Mouse (Mus musculus) embryonic facial prominence, embryonic 12.5 days (tissue): ENCODE data around the gene Swap70. TPM values are rescaled to one million over a fixed set of nuclear protein-coding genes. Genes with fewer than 3 reads are reported as not detected.
A peak's percentile ranks its signal among the peaks of the same experiment; 100 is the strongest.

Source experiments
- ATAC-seq: fragments of 200-750 bp; cut with Nextera tagmentation; 2 replicates; pipeline ENCODE4 v1.8.0; 2017; ENCODE audit not compliant: insufficient number of reproducible peaks, insufficient read depth, low FRiP score, low TSS enrichment
- H3K27ac ChIP-seq: fragments of 300-500 bp; sonication (generic); 2 replicates; pipeline ENCODE4 v1.5.1; 2016; ENCODE audit warnings: mild to moderate bottlenecking
- H3K27me3 ChIP-seq: fragments of 300-500 bp; sonication (generic); 2 replicates; pipeline ENCODE4 v1.6.1; 2016; ENCODE audit warnings: mild to moderate bottlenecking, moderate library complexity
- H3K36me3 ChIP-seq: fragments of 300-500 bp; sonication (generic); 2 replicates; pipeline ENCODE4 v1.6.1; 2016; ENCODE audit warnings: mild to moderate bottlenecking
- H3K4me1 ChIP-seq: fragments of 300-500 bp; sonication (generic); 2 replicates; pipeline ENCODE4 v1.6.1; 2016
- H3K4me2 ChIP-seq: fragments of 300-500 bp; sonication (generic); replicated peaks from 2 replicates; pipeline ENCODE4 v1.6.1; 2016; ENCODE audit warnings: mild to moderate bottlenecking, moderate library complexity
- H3K4me3 ChIP-seq: fragments of 300-500 bp; sonication (generic); 2 replicates; pipeline ENCODE4 v1.5.1; 2016; ENCODE audit warnings: mild to moderate bottlenecking
- H3K9ac ChIP-seq: fragments of 300-500 bp; sonication (generic); 2 replicates; pipeline ENCODE4 v1.6.1; 2016; ENCODE audit warnings: mild to moderate bottlenecking, moderate library complexity
- H3K9me3 ChIP-seq: fragments of 300-500 bp; sonication (generic); 2 replicates; pipeline ENCODE4 v1.6.1; 2016; ENCODE audit warnings: mild to moderate bottlenecking, moderate library complexity
- WGBS: fragments of 180-500 bp; shearing (Covaris S2); methylation state at CpG from one replicate; pipeline ENCODE4 v1.1.7; 2016; 5-methylcytosine and 5-hydroxymethylcytosine counted together
- polyA plus RNA-seq: library from polyadenylated mRNA; unstranded; fragments of >200 nt; fragmentation: Nextera tagmentation; extraction: Ambion mirVana; gene quantifications from 2 replicates; pipeline ENCODE4 v1.2.1, GENCODE M21; 2016

Swap70 gene
- polyA plus RNA-seq, 1 experiment from 2014 or later: 34.4 TPM

DNA sequence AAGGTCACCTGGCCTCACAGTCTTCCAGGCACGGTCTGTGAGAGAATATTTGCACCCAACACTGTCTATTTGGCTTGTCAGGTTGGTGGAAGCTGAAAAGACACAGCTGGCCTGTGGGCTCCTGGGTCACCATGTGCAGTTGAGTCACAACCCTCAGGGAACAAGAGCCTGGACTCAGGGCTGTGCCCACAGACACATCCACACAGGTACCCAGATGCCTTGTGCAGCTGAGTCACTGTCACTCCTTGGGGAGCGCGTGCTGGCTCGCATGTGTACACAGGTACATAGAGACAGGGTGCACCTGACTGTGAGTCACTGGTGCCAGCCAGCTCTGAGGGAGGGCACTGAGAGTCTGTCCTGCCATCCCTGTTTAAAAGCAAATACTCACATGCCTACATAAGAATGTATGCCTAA lies 66.7 kb downstream of the Swap70 start:
- no peak overlapping the region for H3K4me2 ChIP-seq
- H3K9ac ChIP-seq: no peak overlapping the region; the same call in 1 of the 2 replicates
- no peak for ATAC-seq
- H3K4me3 ChIP-seq: no peak overlapping the region
- H3K9me3 ChIP-seq: no peaks in the 10 kb centered on the region
- WGBS: 89% methylated on average over 4 of the region's 4 CpGs
- H3K36me3 ChIP-seq: no peaks in the 10 kb centered on the region
- H3K27me3 ChIP-seq: no peaks in the 10 kb centered on the region
- peaks cover 5% of the 10 kb centered on the region; the same call in 1 of the 2 replicates for H3K4me1 ChIP-seq
- no peak overlapping the region for H3K27ac ChIP-seq

DNA sequence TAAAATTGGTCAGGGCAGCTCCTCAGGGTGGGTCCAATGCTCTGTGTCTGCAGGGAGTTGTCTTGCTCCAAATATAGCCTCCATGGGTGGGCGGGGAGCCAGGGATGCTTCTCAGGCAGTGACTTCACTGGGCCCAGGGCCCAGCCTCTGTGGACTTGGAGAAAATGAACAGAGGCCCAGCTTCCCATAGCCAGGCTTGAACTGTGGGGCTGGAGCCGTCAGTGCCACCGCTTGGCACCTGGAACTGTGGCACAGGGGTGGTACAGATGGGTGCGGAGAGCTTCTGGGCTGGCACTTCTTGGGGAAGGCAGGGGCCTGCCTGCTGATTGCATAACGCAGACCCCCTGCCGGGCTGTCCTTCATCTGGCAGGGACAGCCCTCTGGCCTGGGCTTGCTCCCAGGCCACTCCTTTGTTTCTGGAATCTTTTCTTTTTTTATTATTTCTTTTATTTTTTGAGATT lies 67.2 kb downstream of the Swap70 start:
- no peak for ATAC-seq
- H3K36me3 ChIP-seq: no peaks in the 10 kb centered on the region
- no peak overlapping the region; the same call in 1 of the 2 replicates for H3K9ac ChIP-seq
- H3K4me2 ChIP-seq: no peak overlapping the region
- no peaks in the 10 kb centered on the region for H3K27me3 ChIP-seq
- H3K27ac ChIP-seq: no peak overlapping the region
- H3K4me1 ChIP-seq: peaks cover 5% of the 10 kb centered on the region; the same call in 1 of the 2 replicates
- no peaks in the 10 kb centered on the region for H3K9me3 ChIP-seq
- WGBS: 81% methylated on average over 6 of the region's 6 CpGs
- no peak overlapping the region for H3K4me3 ChIP-seq

DNA sequence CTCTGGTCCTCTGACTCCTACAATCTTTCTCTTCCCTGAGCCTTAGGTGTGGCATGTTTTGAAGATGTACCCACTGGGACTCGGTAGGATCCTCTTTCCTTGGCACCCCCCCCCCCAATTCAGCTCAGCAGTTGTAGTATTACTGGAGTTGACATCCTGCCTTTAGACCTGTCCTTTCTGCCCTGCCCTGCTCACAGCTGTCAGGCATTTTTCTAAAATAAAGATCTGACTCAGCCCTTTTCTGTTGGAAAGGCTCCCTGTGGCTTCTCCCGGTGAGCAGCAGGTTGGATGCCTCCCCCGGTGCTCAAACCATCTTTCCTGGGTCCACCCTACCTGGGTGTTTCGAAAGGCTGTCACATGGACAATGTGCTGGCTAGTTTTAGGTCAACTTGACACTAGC lies 68.1 kb downstream of the Swap70 start:
- Histone ChIP-seq H3K4me2 (no peak overlapping the region), H3K9me3 (no peaks in the 10 kb centered on the region), H3K4me3 (no peak overlapping the region), H3K4me1 (peaks cover 5% of the 10 kb centered on the region; the same call in 1 of the 2 replicates), H3K36me3 (no peaks in the 10 kb centered on the region), H3K27me3 (no peaks in the 10 kb centered on the region), H3K27ac (no peak overlapping the region), H3K9ac (no peak overlapping the region)
- ATAC-seq: no peak
- WGBS: 65% methylated on average over 4 of the region's 4 CpGs

DNA sequence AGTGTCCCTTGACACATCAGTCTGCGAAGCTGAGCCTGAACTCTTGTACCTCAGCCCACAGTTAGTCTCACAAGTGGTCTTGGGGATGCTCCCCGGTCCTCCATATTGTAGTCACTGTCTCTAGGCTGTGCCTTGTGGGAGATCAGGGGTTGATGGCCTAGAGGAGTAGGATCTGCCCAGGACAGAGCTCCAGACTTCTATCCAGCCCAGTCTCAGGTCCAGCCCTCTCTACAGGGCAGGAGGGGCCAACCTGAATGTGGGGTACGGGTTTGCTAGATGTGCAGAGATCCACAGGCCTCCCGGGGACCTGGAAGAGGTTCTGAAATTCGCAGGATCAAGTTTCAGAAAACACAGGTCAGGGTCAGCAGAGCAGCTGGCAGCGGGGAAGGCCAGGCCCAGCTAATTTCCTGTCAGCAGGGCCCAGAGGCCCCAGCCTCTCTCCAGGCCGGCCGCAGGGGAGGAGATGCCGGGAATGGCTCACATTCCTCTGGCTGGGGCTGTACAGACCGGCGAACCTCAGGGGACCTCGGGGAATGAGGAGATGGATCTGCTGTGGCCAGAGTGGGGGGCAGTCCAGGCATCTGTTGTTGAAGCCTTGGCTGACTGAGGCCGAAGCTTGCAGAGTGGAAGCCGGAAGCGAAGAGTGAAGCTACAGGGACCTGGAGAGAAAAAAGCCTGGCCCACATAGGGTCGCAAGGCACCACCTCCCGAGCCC lies 75.5 kb downstream of the Swap70 start:
- H3K27ac ChIP-seq: peak overlapping the region; percentile 84
- WGBS: 13% methylated on average over 17 of the region's 17 CpGs
- no peaks in the 10 kb centered on the region for H3K36me3 ChIP-seq
- no peak overlapping the region for H3K4me3 ChIP-seq
- peak; percentile 89 for ATAC-seq
- 0 out of 2 replicates have a peak overlapping the region, but pooled peaks have one; percentile 14 for H3K4me2 ChIP-seq
- H3K4me1 ChIP-seq: peaks cover 24% of the 10 kb centered on the region
- no peaks in the 10 kb centered on the region for H3K27me3 ChIP-seq
- H3K9ac ChIP-seq: no peak overlapping the region
- H3K9me3 ChIP-seq: no peaks in the 10 kb centered on the region

DNA sequence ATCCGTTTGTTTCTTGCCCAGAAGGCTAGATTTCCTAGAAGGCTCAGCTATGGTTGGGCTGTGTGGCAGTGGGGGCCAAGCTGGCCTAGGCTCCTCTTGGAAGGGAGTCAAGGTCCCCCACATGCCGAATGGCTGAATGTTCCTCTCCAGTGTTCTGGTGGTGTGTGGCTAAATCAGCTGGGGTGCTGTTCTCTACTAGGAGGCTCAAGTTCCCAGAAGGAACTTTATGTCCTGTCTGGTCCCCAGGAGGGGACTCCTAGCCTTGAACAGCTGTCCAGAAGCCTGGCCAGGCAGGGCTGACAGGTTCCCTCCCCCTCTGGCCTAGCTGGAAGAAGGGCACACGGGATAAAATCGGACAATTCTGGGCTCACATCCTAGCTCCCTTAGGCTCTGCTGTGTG lies 76.1 kb downstream of the Swap70 start:
- peaks cover 24% of the 10 kb centered on the region for H3K4me1 ChIP-seq
- H3K9me3 ChIP-seq: no peaks in the 10 kb centered on the region
- 28% methylated on average over 4 of the region's 4 CpGs for WGBS
- H3K9ac ChIP-seq: no peak overlapping the region
- no peaks in the 10 kb centered on the region for H3K27me3 ChIP-seq
- peak; percentile 10; the same call in 1 of the 2 replicates for ATAC-seq
- H3K36me3 ChIP-seq: no peaks in the 10 kb centered on the region
- H3K27ac ChIP-seq: peak overlapping the region; percentile 84
- no peak overlapping the region for H3K4me3 ChIP-seq
- H3K4me2 ChIP-seq: no peak overlapping the region

DNA sequence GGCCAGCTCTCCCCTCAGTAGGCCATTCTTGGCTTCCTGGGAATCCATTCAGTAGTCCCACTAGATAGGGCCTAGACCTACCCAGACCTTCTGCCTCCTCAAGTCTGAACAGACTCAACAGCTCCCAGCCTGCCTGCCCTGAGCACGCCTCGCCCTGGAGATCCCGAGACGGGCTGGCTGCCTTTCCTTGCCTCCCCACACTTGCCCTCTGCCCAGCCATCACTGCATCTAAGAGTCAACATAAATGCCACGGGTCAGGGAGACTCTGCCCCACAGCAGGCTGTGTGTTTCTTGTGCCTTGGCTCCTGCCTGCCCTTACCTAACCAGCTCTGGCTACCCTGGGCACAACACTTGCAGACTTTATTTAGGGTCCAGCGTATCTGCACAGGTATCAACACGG lies 76.6 kb downstream of the Swap70 start:
- peaks cover 24% of the 10 kb centered on the region for H3K4me1 ChIP-seq
- ATAC-seq: no peak
- H3K4me3 ChIP-seq: no peak overlapping the region
- H3K27me3 ChIP-seq: no peaks in the 10 kb centered on the region
- 73% methylated on average over 7 of the region's 7 CpGs for WGBS
- no peak overlapping the region for H3K9ac ChIP-seq
- no peaks in the 10 kb centered on the region for H3K9me3 ChIP-seq
- H3K27ac ChIP-seq: peak overlapping the region; percentile 84
- H3K4me2 ChIP-seq: no peak overlapping the region
- no peaks in the 10 kb centered on the region for H3K36me3 ChIP-seq

DNA sequence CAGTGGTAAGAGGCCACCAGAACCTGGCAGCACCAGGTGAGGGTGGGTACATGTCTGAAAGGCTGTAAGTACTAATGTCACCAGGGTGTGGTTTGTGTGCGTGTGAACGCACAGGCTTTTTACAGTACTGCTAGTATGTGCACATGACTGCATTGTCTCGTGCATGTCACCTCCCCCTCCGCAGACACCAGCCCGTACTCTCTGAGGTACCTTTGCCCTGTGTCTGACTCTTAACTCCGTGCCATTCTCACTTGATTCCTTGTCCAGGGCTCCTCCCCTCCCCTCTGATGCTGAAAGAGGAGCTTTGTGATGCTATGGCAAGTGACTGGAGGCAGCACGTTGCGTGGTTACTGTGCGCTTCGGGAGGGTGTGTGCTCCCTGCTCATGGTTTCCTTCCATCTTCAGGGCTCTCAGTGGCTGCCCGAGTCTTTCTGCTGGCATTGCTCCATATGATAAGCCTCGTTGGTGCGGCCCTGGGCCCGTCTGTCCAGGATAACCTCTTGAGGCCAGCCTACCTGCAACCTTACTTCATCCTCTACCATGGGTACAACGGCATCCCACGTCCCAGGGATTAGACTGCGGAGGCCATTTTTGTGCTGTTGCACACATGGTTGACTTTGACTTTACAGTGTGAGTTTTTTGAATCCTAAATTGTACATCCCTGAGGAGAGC lies 77.4 kb downstream of the Swap70 start:
- no peak for ATAC-seq
- H3K9ac ChIP-seq: no peak overlapping the region
- no peak overlapping the region for H3K4me2 ChIP-seq
- H3K27me3 ChIP-seq: no peaks in the 10 kb centered on the region
- H3K4me3 ChIP-seq: no peak overlapping the region
- H3K4me1 ChIP-seq: peaks cover 24% of the 10 kb centered on the region
- H3K27ac ChIP-seq: no peak overlapping the region
- no peaks in the 10 kb centered on the region for H3K9me3 ChIP-seq
- 84% methylated on average over 17 of the region's 17 CpGs for WGBS
- H3K36me3 ChIP-seq: no peaks in the 10 kb centered on the region

DNA sequence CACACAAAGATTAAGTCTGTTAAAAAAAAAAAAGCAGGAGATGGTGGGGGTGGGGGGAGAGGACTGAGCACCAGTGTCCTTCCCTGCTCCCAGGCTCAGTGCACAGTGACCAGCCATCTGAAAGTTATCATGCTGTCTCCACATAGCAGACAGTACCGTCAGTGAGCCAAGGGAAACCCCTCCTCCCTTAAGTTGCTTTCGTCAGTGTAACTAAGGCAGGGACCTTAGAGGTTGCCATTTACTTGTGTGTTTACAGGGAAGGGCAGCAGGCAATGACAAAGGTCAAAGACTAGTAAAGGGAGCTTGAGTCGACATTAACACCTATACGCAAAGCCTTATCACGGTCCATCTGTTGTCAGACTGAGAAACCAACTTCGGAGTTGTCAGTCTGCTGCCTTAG lies 81.4 kb downstream of the Swap70 start:
- H3K4me3 ChIP-seq: no peak overlapping the region
- no peak overlapping the region for H3K9ac ChIP-seq
- no peaks in the 10 kb centered on the region for H3K9me3 ChIP-seq
- no peak for ATAC-seq
- H3K4me2 ChIP-seq: no peak overlapping the region
- H3K36me3 ChIP-seq: peaks cover 11% of the 10 kb centered on the region; the same call in 1 of the 2 replicates
- no peaks in the 10 kb centered on the region for H3K27me3 ChIP-seq
- H3K27ac ChIP-seq: no peak overlapping the region
- peaks cover 9% of the 10 kb centered on the region; the same call in 1 of the 2 replicates for H3K4me1 ChIP-seq
- 78% methylated on average over 6 of the region's 6 CpGs for WGBS

DNA sequence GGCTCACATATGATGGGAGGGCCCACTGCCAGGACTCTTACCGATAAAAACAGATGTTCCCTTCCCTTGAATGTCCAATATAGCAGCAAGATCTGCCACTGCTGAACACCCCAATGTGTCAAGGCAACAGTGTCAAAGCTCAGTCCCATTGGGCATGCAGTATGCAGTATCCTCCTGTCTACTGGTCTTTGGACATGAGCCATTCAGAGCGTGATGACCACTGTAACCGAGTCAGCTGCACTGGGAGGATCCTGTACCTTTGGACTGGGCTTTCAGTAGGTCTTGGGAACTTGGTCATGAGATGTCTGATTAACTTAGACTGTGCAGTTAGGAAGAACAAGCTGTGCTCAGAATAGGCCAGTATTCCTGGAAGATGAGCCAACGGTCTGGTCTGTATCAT lies 84.0 kb downstream of the Swap70 start:
- H3K27me3 ChIP-seq: no peaks in the 10 kb centered on the region
- H3K9ac ChIP-seq: no peak overlapping the region
- H3K36me3 ChIP-seq: peaks cover 26% of the 10 kb centered on the region
- H3K4me3 ChIP-seq: no peak overlapping the region
- H3K4me2 ChIP-seq: no peak overlapping the region
- ATAC-seq: no peak
- 97% methylated on average over 4 of the region's 4 CpGs for WGBS
- no peaks in the 10 kb centered on the region for H3K4me1 ChIP-seq
- H3K9me3 ChIP-seq: no peaks in the 10 kb centered on the region
- no peak overlapping the region for H3K27ac ChIP-seq

DNA sequence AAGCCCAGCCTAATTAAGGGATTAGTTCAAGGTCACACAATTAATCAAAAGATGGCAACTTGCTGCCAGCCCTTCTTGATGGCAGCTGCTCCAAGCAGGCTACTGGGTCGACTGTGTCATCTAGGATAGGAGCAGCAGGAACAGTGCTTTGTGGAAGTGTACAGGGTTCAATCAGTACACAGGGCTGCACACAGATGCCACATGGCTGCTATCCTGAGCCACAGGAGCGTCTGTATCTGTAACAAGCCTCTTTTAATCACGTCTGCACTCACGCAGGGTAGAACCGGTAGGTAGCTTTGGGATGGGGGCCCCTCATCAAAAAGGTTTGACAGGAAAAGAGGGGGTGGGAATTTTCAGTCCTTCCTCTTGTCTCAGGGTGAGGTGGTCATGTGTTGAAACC lies 84.8 kb downstream of the Swap70 start:
- H3K4me2 ChIP-seq: no peak overlapping the region
- 51% methylated on average over 5 of the region's 5 CpGs for WGBS
- no peaks in the 10 kb centered on the region for H3K27me3 ChIP-seq
- no peak for ATAC-seq
- H3K36me3 ChIP-seq: peaks cover 32% of the 10 kb centered on the region
- H3K9ac ChIP-seq: no peak overlapping the region
- H3K27ac ChIP-seq: no peak overlapping the region
- no peaks in the 10 kb centered on the region for H3K9me3 ChIP-seq
- no peak overlapping the region for H3K4me3 ChIP-seq
- H3K4me1 ChIP-seq: no peaks in the 10 kb centered on the region

DNA sequence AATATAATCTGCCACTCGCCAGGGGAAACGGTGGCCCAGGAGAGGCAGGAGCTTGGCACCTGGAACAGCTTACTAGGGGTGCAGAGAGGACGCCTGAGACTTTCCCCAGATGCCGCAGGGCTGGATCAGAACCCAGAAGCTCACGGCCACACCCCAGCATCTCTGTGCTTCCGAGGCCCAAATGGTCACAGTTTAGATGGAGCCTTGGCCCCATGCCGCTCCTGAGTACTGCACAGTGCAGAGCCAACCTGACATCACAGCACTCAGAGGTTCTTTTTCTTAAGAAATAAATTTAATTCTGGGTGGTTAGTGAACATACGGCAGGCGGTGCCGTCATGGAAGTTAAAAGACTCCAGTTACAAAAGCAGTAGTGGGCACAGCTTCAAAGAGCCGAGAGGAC lies 86.2 kb downstream of the Swap70 start:
- H3K27me3 ChIP-seq: no peaks in the 10 kb centered on the region
- H3K4me1 ChIP-seq: no peaks in the 10 kb centered on the region
- H3K9me3 ChIP-seq: no peaks in the 10 kb centered on the region
- ATAC-seq: no peak
- H3K4me3 ChIP-seq: no peak overlapping the region
- H3K9ac ChIP-seq: no peak overlapping the region
- WGBS: 76% methylated on average over 11 of the region's 11 CpGs
- no peak overlapping the region for H3K4me2 ChIP-seq
- H3K36me3 ChIP-seq: peaks cover 46% of the 10 kb centered on the region
- H3K27ac ChIP-seq: no peak overlapping the region

DNA sequence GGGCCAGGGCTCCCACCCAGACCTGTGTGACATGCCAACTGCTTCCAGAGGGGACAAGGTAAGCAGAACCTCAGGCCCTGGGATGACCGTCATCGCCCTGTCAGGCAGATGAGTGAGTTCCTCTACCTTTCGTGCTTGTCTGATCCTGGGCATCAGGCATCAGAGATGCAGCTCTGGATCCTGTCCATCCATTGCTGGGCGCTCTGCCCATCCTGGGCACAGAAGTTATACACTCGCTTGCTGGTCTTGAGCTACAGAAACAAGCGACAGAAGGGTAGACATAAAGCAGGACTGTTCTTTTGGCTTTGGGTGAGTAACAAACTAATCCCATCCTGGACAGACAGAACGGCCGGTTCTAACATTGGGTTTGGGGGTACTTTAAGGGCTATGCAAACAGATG lies 87.7 kb downstream of the Swap70 start:
- H3K27me3 ChIP-seq: no peaks in the 10 kb centered on the region
- no peak for ATAC-seq
- 95% methylated on average over 8 of the region's 8 CpGs for WGBS
- no peak overlapping the region for H3K4me2 ChIP-seq
- H3K27ac ChIP-seq: no peak overlapping the region
- peaks cover 59% of the 10 kb centered on the region for H3K36me3 ChIP-seq
- H3K4me1 ChIP-seq: no peaks in the 10 kb centered on the region
- no peak overlapping the region for H3K9ac ChIP-seq
- H3K9me3 ChIP-seq: no peaks in the 10 kb centered on the region
- H3K4me3 ChIP-seq: no peak overlapping the region
